Mouse (Mus musculus): ENCODE results near the gene Tex48.

DNA sequence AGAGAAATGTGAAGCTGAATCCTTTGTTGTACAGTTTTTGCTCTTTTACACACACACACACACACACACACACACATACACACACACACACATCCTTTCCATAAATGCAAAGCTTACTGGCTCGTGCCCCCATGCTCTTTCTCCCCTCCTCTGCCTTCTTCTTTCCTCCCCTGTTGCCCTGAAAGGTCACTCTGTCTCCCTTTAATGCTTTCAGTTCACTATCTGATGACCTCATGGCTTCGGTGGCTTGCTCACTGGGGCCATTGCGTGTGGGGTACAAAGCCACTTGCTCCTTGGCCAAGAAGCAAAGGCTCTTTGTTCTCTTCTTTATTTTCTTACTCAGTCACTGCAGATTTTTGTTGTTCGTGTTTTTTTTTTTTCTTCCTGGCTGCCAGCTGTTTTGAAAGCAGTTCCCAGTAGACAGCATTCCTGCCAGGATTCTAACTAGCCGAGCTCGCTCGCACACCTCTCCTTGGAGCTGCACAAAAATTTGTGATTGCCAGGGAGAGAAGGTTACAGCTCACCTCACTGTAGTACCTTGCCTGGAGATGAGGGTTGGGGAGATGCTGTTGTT, 51.9 kb downstream of the Tex48 start:
- no peak for TF ChIP-seq POLR2A (IDR thresholded peaks at IDR 0.05; ENCODE audit: control insufficient read depth in 1 of 2, insufficient read depth in 1 of 2, low read depth in 1 of 2, low read length in 2 of 2, poor library complexity in 1 of 2)
- no peak for TF ChIP-seq NRF1 (IDR thresholded peaks at IDR 0.05; ENCODE audit: insufficient read depth, low read depth, low read length, poor library complexity, severe bottlenecking)

Data from MEL (cell line).